In the genomic region with DNA sequence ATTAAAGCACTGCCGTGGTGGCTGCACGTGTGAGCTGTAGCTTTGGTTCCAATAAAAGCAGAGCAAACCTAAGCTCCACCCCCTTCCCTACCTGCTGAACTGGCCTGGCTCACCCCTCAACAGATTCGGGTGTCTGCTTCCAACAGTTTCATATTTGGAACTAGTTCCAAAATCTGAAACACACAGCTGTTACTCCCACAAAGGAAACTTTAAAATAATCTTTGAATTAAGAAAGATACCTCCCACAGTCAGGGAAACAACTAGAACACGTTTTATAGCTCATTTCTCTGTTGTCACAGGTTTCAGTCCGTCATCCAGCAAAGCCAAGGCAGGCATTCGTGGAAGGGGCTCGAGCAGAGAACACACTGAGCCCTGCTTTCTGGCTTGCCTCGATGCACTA, we compare ENCODE assay signal across 10 mouse cellular contexts. TPM values are rescaled to one million over a fixed set of nuclear protein-coding genes. Genes with fewer than 3 reads are reported as not detected.
DNase-seq lines count a peak whose midpoint lies in the region.
"Had no signal": no experiment of that assay in that cellular context is flagged by ENCODE, and none has a peak within 500 bp of the region (broad histone marks: within the 10 kb centered on the region; RNA-seq: fewer than 3 reads in every experiment).

No protein-coding gene starts in this region.

- intact Hi-C loops in left cerebral cortex, postnatal 25 days (cut with DNase I) = loop anchor here (1.0 to 5.0 kb wide), 2 partner anchors 16 to 281 kb away; no protein-coding TSS in a partner anchor

- peak; percentile 33 for DNase-seq in layer of hippocampus, adult 9-10 months (ENCODE audit: low spot score)
- DNase-seq in layer of hippocampus, adult 8-10 months (ENCODE audit: low spot score in 2 of 2) = no peak
- DNase-seq in urinary bladder, postnatal 14 days (ENCODE audit: low spot score) = peak; percentile 41
- no peak for DNase-seq in urinary bladder, adult 18-20 months (ENCODE audit: low spot score in 2 of 2)
- peak; percentile 47 to 89 for DNase-seq in left cerebral cortex, postnatal 25 days (ENCODE audit: low spot score in 2 of 2)
- DNase-seq in telencephalon, adult 2 months (ENCODE audit: low read depth, low spot score) = peak; percentile 84
- no peak for DNase-seq in testis, postnatal 14 days (ENCODE audit: low spot score)
- DNase-seq in cerebellum, adult 11-12 months = no peak
- DNase-seq: cerebellum, adult 18-20 months; liver, embryonic 13.5 days had no signal

RNA-seq across cellular contexts. Expression of a gene that starts 23.9 kb away (rescaled TPM):
- total RNA-seq in layer of hippocampus, adult 8-10 months (2022) = 10 to 100 TPM; 48.9 to 53.4 (median 49.5) TPM
- total RNA-seq in left cerebral cortex, postnatal 25 days (2021) = 10 to 100 TPM; 50.7 to 62.5 TPM

RNA-seq across cellular contexts. Expression of a gene that starts 44.0 kb away (rescaled TPM):
- total RNA-seq in layer of hippocampus, adult 8-10 months (2022) = 10 to 100 TPM; 16.0 to 22.9 (median 22.3) TPM
- total RNA-seq in left cerebral cortex, postnatal 25 days (2021) = 10 to 100 TPM; 16.0 to 16.8 TPM

Comparison
In these comparisons a context has a peak if more than half of its experiments do, and no peak if none do; other contexts are left out.
1. DNase-seq: peak in layer of hippocampus, adult 9-10 months (single experiment), urinary bladder, postnatal 14 days (single experiment), left cerebral cortex, postnatal 25 days (2 of 2) and telencephalon, adult 2 months (single experiment); none in layer of hippocampus, adult 8-10 months (0 of 2), urinary bladder, adult 18-20 months (0 of 2), testis, postnatal 14 days (single experiment) and cerebellum, adult 11-12 months (single experiment).